In the genomic region with DNA sequence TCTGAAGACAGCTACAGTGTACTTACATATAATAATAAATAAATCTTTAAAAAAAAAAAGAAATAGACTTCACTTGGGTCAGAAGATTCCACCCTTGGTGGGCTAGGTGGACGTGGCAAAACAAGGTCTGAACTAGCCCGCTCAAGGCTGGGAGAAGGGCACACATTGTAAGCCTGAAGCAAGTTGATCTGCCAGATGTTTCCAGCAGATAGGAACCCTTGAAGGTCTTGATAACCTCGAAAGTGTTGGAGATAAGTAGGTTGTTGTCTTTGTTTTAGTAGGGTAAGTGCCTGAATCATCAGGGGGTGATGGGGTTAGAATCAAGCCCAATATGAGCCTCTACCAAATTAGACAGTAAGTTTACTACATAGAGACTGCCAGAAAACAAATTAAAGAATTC, we compare ENCODE assay signal across 18 mouse cellular contexts. TPM values are rescaled to one million over a fixed set of nuclear protein-coding genes. Genes with fewer than 3 reads are reported as not detected.
DNase-seq lines count a peak whose midpoint lies in the region; ATAC-seq and TF ChIP-seq lines count a peak whose summit lies in the region.
"Had no signal": no experiment of that assay in that cellular context is flagged by ENCODE, and none has a peak within 500 bp of the region (broad histone marks: within the 10 kb centered on the region; RNA-seq: fewer than 3 reads in every experiment).

No protein-coding gene starts in this region.

- no peaks in the 10 kb centered on the region for H3K27me3 ChIP-seq in liver, embryonic 11.5 days (replicated peaks; ENCODE audit: control insufficient read depth, insufficient read depth, low read length)
- no peaks in the 10 kb centered on the region for H3K27me3 ChIP-seq in liver, embryonic 14.5 days (ENCODE audit: control insufficient read depth, insufficient read depth, low read length)
- H3K27me3 ChIP-seq in thymus, adult 2 months (ENCODE audit: control insufficient read depth, insufficient read depth, low read length), result no peaks in the 10 kb centered on the region
- H3K27me3 ChIP-seq in forebrain, embryonic 10.5 days (ENCODE audit: poor library complexity, severe bottlenecking), result no peaks in the 10 kb centered on the region
- H3K27me3 ChIP-seq: embryonic facial prominence, embryonic 12.5 days; forebrain, embryonic 12.5 days; heart, embryonic 13.5 days; hindbrain, embryonic 15.5 days had no signal

- peak overlapping the region; percentile 30 for H3K4me2 ChIP-seq in liver, embryonic 11.5 days
- H3K4me2 ChIP-seq in liver, embryonic 14.5 days (ENCODE audit: low read depth), result peak overlapping the region; percentile 20; the same call in 1 of the 2 replicates
- H3K4me2 ChIP-seq: embryonic facial prominence, embryonic 12.5 days; forebrain, embryonic 12.5 days; heart, embryonic 13.5 days; hindbrain, embryonic 15.5 days had no signal

- ATAC-seq in liver, embryonic 11.5 days (replicated peaks; ENCODE audit: low FRiP score), result peak; percentile 78
- peak; percentile 71 for ATAC-seq in liver, embryonic 14.5 days (ENCODE audit: insufficient read depth)
- ATAC-seq in megakaryocyte progenitor cell, adult 5-6 weeks (replicated peaks; ENCODE audit: poor library complexity), result peak; percentile 64
- ATAC-seq: forebrain, embryonic 16.5 days had no signal

- peaks cover 21% of the 10 kb centered on the region for H3K4me1 ChIP-seq in liver, embryonic 11.5 days (replicated peaks; ENCODE audit: control insufficient read depth, insufficient read depth, low read length)
- H3K4me1 ChIP-seq in liver, embryonic 14.5 days (replicated peaks; ENCODE audit: control insufficient read depth in 2 of 2, insufficient read depth in 2 of 2, low read length in 1 of 2), result peaks cover 19 to 26% of the 10 kb centered on the region in 2 experiments; a peak in 3 of 4 replicates
- no peaks in the 10 kb centered on the region for H3K4me1 ChIP-seq in thymus, adult 2 months (replicated peaks; ENCODE audit: control insufficient read depth, insufficient read depth, low read length)
- H3K4me1 ChIP-seq in forebrain, embryonic 10.5 days, result peaks cover 11% of the 10 kb centered on the region; the same call in 1 of the 2 replicates

- H3K36me3 ChIP-seq in liver, embryonic 11.5 days (ENCODE audit: control insufficient read depth, insufficient read depth, low read length), result peaks cover 20% of the 10 kb centered on the region
- H3K36me3 ChIP-seq in liver, embryonic 14.5 days (replicated peaks; ENCODE audit: control insufficient read depth, insufficient read depth, low read depth), result peaks cover 21% of the 10 kb centered on the region
- H3K36me3 ChIP-seq in thymus, adult 2 months (ENCODE audit: control insufficient read depth, insufficient read depth, low read length), result peaks cover 20% of the 10 kb centered on the region
- peaks cover 35% of the 10 kb centered on the region for H3K36me3 ChIP-seq in forebrain, embryonic 10.5 days (replicated peaks)

- no peak for TF ChIP-seq POLR2A in thymus, adult 2 months (IDR thresholded peaks at IDR 0.05; ENCODE audit: control insufficient read depth, extremely low read depth, insufficient read depth, low read length, poor library complexity)

- no peak overlapping the region for H3K9ac ChIP-seq in liver, embryonic 11.5 days (ENCODE audit: low read depth, low read length)
- H3K9ac ChIP-seq in liver, embryonic 14.5 days (replicated peaks), result no peak overlapping the region
- H3K9ac ChIP-seq: embryonic facial prominence, embryonic 12.5 days; forebrain, embryonic 12.5 days; heart, embryonic 13.5 days; hindbrain, embryonic 15.5 days had no signal

- DNase-seq in liver, embryonic 11.5 days (ENCODE audit: low spot score), result no peak
- no peak for DNase-seq in liver
- peak; percentile 71 for DNase-seq in c-Kit-positive CD71-positive TER-119-negative erythroid progenitor cells, embryonic 14.5 days (ENCODE audit: low read depth)
- peak; percentile 41 to 55 (median 50) for DNase-seq in liver, embryonic 14.5 days (ENCODE audit: low read depth in 3 of 3, low spot score in 3 of 3)
- no peak for DNase-seq in thymus, adult 2 months
- no peak for DNase-seq in forebrain, embryonic 10.5 days (ENCODE audit: extremely low spot score, low spot score)
- no peak for DNase-seq in cerebellum, adult 11 months
- DNase-seq: adrenal gland, postnatal 10 days; cerebellum, adult 8-10 months; cerebellum, postnatal 25 days; gastrocnemius, postnatal 25 days; heart, postnatal 36 days had no signal

- 35% methylated on average over 3 of the region's 3 CpGs for WGBS in liver, embryonic 11.5 days
- 10% methylated on average over 3 of the region's 3 CpGs for WGBS in liver, embryonic 14.5 days (ENCODE audit: insufficient replicate concordance)
- 73% methylated on average over 3 of the region's 3 CpGs for WGBS in thymus, adult 2 months
- 87% methylated on average over 3 of the region's 3 CpGs for WGBS in forebrain, embryonic 10.5 days

- H3K27ac ChIP-seq in liver, embryonic 11.5 days (ENCODE audit: low read depth, low read length), result no peak overlapping the region
- no peak overlapping the region for H3K27ac ChIP-seq in liver, embryonic 14.5 days
- H3K27ac ChIP-seq in thymus, adult 2 months (ENCODE audit: control insufficient read depth, insufficient read depth, low read length), result no peak overlapping the region
- H3K27ac ChIP-seq in forebrain, embryonic 10.5 days, result no peak overlapping the region
- H3K27ac ChIP-seq: embryonic facial prominence, embryonic 12.5 days; forebrain, embryonic 12.5 days; heart, embryonic 13.5 days; hindbrain, embryonic 15.5 days had no signal

- no peaks in the 10 kb centered on the region; the same call in 1 of the 2 replicates for H3K9me3 ChIP-seq in liver, embryonic 11.5 days (ENCODE audit: control insufficient read depth, low read length)
- H3K9me3 ChIP-seq in liver, embryonic 14.5 days (ENCODE audit: control insufficient read depth, low read length), result no peaks in the 10 kb centered on the region
- peaks cover 9% of the 10 kb centered on the region for H3K9me3 ChIP-seq in forebrain, embryonic 10.5 days
- H3K9me3 ChIP-seq: embryonic facial prominence, embryonic 12.5 days; forebrain, embryonic 12.5 days; heart, embryonic 13.5 days; hindbrain, embryonic 15.5 days had no signal

- H3K4me3 ChIP-seq in liver, embryonic 11.5 days (ENCODE audit: low read depth, low read length), result no peak overlapping the region
- no peak overlapping the region for H3K4me3 ChIP-seq in liver, embryonic 14.5 days (ENCODE audit: insufficient read depth in 1 of 2, low read depth in 2 of 2, low read length in 2 of 2)
- no peak overlapping the region for H3K4me3 ChIP-seq in thymus, adult 2 months (ENCODE audit: control insufficient read depth, insufficient read depth, low read length)
- no peak overlapping the region for H3K4me3 ChIP-seq in forebrain, embryonic 10.5 days
- H3K4me3 ChIP-seq: embryonic facial prominence, embryonic 12.5 days; forebrain, embryonic 12.5 days; heart, embryonic 13.5 days; hindbrain, embryonic 15.5 days had no signal

- peak; percentile 79 for TF ChIP-seq EP300 in liver, embryonic 14.5 days (IDR thresholded peaks at IDR 0.05; ENCODE audit: low read depth)

- no peak for TF ChIP-seq CTCF in liver, embryonic 14.5 days (IDR thresholded peaks at IDR 0.05; ENCODE audit: low read depth)
- no peak for TF ChIP-seq CTCF in thymus, adult 2 months (IDR thresholded peaks at IDR 0.05; ENCODE audit: borderline replicate concordance, control insufficient read depth, extremely low read depth, insufficient read depth, low read length, poor library complexity)

RNA-seq across cellular contexts. Expression of a gene that starts 35.2 kb away (rescaled TPM):
- polyA plus RNA-seq in liver, embryonic 11.5 days (2014; fragmentation: Nextera tagmentation; extraction: Ambion mirVana), result 1,278 and 1,318 TPM in 2 replicates
- polyA plus RNA-seq in liver, embryonic 14.5 days (2012; rRNA removed), result 63.4 and 176 TPM in 2 replicates
- 553 and 555 TPM in 2 replicates for polyA plus RNA-seq in liver, embryonic 14.5 days (2014; fragmentation: Nextera tagmentation; extraction: Ambion mirVana)
- 1,237 and 1,239 TPM in 2 replicates for total RNA-seq in megakaryocyte progenitor cell, adult 5-6 weeks (2015)
- total RNA-seq in megakaryocyte progenitor cell, adult 5-6 weeks (2017), result 1,041 and 1,075 TPM in 2 replicates
- polyA plus RNA-seq in thymus, adult 2 months (2012; rRNA removed), result 107 and 133 TPM in 2 replicates
- 1,643 and 1,661 TPM in 2 replicates for polyA plus RNA-seq in forebrain, embryonic 10.5 days (2016; fragmentation: Nextera tagmentation; extraction: Ambion mirVana)

RNA-seq across cellular contexts. Expression of a gene that starts 35.3 kb away (rescaled TPM):
- polyA plus RNA-seq in liver, embryonic 11.5 days (2014; fragmentation: Nextera tagmentation; extraction: Ambion mirVana), result 53.2 and 62.3 TPM in 2 replicates
- 6.8 and 8.9 TPM in 2 replicates for polyA plus RNA-seq in liver, embryonic 14.5 days (2012; rRNA removed)
- polyA plus RNA-seq in liver, embryonic 14.5 days (2014; fragmentation: Nextera tagmentation; extraction: Ambion mirVana), result 18.6 and 22.8 TPM in 2 replicates
- 29.8 and 39.2 TPM in 2 replicates for total RNA-seq in megakaryocyte progenitor cell, adult 5-6 weeks (2015)
- total RNA-seq in megakaryocyte progenitor cell, adult 5-6 weeks (2017), result 36.5 and 40.8 TPM in 2 replicates
- polyA plus RNA-seq in thymus, adult 2 months (2012; rRNA removed), result 46.2 and 51.7 TPM in 2 replicates
- polyA plus RNA-seq in forebrain, embryonic 10.5 days (2016; fragmentation: Nextera tagmentation; extraction: Ambion mirVana), result 73.3 and 76.2 TPM in 2 replicates

RNA-seq across cellular contexts. Expression of a gene that starts 45.1 kb away (rescaled TPM):
- polyA plus RNA-seq in liver, embryonic 11.5 days (2014; fragmentation: Nextera tagmentation; extraction: Ambion mirVana), result 20.7 and 24.4 TPM in 2 replicates
- 17.4 and 26.7 TPM in 2 replicates for polyA plus RNA-seq in liver, embryonic 14.5 days (2012; rRNA removed)
- polyA plus RNA-seq in liver, embryonic 14.5 days (2014; fragmentation: Nextera tagmentation; extraction: Ambion mirVana), result 26.2 and 29.6 TPM in 2 replicates
- 426 and 442 TPM in 2 replicates for total RNA-seq in megakaryocyte progenitor cell, adult 5-6 weeks (2015)
- 320 and 453 TPM in 2 replicates for total RNA-seq in megakaryocyte progenitor cell, adult 5-6 weeks (2017)
- 31.6 and 50.1 TPM in 2 replicates for polyA plus RNA-seq in thymus, adult 2 months (2012; rRNA removed)
- polyA plus RNA-seq in forebrain, embryonic 10.5 days (2016; fragmentation: Nextera tagmentation; extraction: Ambion mirVana), result 2.6 and 3.9 TPM in 2 replicates

Comparison
In these comparisons a context has a peak if more than half of its experiments do, and no peak if none do; other contexts are left out.
1. DNase-seq: peak in c-Kit-positive CD71-positive TER-119-negative erythroid progenitor cells, embryonic 14.5 days (single experiment) and liver, embryonic 14.5 days (3 of 3); none in liver, embryonic 11.5 days (single experiment), liver (single experiment), thymus, adult 2 months (single experiment), forebrain, embryonic 10.5 days (single experiment) and cerebellum, adult 11 months (single experiment).
2. Peak in every context shown above with its lines, with median percentiles within 50 percentile points of each other: ATAC-seq.